Mouse (Mus musculus) cerebellum, postnatal 25 days (tissue): ENCODE data around the gene Ikbkg.
"Not testable (repeated sequence)": the region's sequence is repeated elsewhere in the genome, so short reads cannot be mapped to it uniquely, and the experiment has no call there.

Experiments used
- DNase-seq, 2 experiments: peaks; one replicate each; pipeline ENCODE4 v3.0.0; 2021; ENCODE audit warnings: mixed read lengths in 2 of 2

The Ikbkg gene

DNA sequence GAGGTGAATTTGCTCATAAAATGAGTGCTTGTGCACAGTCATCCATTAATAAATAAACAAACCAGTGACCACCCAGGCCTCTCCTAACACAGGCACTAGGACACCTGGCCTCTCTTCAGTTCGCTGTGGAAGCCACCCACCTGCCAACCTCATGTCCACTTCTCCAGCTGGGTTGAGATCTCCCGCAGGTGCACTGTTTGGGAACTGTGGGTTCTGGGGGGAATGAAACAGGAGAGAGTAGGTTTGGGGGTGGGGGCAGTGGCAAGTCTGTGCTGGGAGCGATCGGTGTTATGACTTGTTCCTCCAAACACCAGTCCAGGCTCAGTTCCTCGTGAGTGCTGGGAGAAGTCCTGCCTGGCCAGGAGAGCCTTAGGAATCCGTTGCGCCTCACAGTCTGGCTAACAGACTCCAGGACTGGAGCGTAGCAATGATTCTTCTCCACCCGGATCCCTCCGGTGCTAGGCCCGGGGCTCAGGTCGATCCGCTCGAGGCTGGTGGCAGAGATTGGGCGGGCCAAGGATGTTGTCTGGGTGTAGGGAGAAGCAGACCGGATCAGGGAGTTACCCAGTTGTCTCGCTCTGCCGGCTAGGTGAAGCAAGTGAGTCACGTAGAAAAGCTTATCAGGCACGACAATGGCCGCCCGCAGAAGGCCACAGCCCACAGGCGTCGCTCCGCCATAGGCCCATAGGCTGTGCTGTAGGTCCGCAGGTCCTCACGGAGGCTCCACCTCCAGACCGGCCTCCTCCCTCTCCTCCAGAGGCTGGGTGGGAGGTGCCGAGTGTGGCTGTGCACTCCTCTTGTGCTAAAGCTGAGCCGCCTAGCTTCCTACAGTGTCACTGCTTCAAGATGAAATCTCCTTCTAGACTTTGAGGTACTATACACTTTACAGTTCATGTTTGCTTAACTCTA, at the start of gene Ikbkg, which contains the start of gene Fam3a:
Gene Ikbkg, plus strand, starts transcription at position 756 of the 909 bp plus-strand sequence.
Gene Fam3a, minus strand, starts transcription at position 738 of the 909 bp plus-strand sequence.
- DNase-seq = peak; percentile 83 to 88

DNA sequence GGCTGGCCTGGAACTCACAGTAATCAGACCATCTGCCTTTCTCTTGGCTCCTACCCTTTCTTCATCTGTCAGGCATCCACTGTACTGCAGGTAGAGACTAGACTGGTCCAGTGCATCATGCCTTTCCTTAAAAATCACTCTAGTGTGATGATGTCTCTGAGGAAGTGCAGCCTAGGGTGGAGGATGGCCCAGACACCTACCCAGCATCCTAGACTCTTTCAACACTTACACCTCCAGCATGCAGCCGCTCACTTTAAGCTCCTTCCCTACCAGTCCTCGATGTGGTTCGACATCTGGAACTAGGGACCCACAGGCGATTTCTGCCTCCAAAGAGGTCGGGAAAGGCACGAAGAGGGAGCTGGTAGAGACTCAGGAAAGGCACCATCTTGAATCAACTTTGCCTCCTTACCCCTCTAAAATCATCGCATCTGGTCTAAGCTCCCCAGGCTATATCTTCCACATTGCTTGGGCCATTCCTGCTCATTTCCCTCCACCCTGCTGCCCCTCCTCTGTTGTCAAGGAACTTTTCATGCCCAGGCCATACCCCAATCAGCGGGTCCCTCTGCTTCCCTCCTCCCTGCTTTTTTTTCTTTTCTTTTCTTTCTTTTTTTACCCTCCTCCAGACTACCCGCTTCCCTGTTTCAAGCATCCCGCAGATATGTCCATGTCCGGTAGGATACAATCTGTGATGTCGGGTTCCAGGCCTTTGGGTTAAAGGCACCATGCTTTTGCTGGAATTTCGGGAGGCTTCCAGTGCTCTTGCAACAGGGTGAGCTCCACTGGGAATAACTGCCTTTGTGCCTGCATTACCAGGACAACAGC, 40.2 kb upstream of the Ikbkg start:
- DNase-seq = no peak

DNA sequence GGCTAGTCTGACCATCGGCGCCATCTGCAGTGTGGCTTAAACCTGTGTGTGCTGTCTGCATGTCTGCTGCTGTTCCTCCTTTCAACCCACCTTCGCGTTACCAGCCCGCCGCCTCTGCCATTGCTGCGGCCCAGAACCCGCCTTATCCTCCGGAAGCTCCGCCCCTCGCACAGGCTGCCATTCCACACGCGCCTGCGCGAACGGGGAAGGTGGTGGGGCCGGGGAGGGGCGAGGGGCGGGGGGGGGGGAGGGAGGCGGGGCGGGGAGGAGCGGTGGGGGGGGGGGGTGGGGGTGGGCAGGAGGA, 39.7 kb upstream of the Ikbkg start, which contains the start of gene Lage3:
Gene Lage3, minus strand, starts transcription at position 152 of the 304 bp plus-strand sequence.
- DNase-seq = peak; percentile 85 to 90

DNA sequence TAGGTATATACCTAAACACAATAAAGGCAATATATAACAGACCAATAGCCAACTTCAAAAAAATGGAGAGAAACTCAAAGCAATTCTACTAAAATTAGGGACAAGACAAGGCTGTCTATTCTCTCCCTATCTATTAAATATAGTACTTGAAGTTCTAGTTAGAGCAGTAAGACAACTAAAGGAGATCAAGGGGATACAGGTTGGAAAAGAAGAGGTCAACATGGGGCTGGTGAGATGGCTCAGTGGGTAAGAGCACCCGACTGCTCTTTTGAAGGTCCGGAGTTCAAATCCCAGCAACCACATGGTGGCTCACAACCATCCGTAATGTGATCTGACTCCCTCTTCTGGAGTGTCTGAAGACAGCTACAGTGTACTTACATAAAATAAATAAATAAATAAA, 36.0 kb upstream of the Ikbkg start:
- DNase-seq = not testable (repeated sequence)

DNA sequence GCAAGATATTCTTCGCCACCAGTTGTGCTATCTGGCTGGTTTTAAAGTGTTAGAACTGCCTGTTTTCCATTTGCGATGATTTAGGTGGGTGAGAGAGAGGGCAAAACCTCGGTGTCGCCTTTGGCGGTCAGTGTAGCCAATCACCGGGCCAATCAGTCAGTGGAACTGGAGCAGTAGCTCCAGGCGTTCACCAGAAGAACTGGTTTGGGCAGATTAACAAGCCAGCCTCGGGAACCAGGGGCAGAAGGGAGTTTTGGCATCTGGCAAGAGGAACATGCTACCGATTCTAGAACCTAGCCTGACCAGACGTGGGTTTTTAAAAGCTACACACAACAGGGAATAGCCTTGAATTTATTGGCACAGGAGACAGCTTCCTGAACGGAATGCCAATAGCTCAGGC, 33.9 kb upstream of the Ikbkg start:
- no peak for DNase-seq

DNA sequence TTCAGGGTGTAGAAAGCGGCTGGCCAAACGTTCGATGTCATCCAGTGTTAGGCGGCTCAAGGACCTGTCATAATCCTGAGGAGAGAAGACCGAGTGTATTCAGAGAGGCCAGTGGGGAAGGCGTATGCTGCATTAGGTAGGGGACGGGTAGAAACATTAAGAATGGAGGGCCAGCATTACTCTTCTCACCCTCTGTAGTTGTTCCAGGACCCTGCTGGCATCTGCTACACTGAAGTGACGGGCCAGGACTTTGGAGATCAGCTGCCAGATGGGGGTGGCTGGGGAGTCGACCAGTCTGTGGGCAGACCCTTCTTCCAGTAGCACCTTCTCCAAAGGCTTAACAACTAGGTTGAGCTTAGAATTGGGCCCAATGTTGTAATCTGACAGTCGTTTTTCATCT, 25.6 kb upstream of the Ikbkg start:
- DNase-seq = no peak

DNA sequence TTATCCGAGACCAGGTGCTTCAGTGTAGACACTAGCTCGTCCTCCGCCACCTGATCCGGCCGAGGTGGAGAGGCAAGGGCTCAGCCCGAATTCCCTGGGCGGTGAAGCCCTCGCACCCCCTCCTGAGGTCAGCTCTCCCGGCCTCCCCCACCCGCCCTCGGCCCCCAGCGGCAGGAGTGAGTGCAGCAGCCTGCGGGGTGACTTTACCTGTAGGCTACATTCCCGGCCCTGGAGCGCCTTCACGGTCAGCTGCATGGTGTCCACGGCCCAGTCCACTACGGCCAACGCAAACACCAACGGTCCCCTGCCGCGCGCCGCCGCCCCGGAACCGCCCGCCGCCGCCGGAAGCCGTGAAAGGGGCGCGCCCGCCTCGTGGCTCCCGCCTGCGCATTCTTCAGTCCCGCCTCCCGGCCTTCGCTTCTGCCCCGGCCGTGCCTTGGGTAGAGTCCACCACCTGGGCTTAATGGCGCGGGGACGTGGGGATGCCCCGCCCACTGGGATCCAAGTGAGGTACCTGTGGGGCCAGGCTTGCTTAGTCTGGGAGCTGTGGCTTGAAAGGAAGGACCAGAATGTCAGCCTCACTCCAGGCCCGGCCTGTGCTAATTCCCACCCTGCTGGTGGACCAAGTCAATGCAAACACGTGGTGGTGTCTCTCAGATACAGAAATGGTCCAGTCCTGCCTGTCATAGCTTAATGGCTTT, 24.7 kb upstream of the Ikbkg start:
- DNase-seq = peak; percentile 74 to 84

DNA sequence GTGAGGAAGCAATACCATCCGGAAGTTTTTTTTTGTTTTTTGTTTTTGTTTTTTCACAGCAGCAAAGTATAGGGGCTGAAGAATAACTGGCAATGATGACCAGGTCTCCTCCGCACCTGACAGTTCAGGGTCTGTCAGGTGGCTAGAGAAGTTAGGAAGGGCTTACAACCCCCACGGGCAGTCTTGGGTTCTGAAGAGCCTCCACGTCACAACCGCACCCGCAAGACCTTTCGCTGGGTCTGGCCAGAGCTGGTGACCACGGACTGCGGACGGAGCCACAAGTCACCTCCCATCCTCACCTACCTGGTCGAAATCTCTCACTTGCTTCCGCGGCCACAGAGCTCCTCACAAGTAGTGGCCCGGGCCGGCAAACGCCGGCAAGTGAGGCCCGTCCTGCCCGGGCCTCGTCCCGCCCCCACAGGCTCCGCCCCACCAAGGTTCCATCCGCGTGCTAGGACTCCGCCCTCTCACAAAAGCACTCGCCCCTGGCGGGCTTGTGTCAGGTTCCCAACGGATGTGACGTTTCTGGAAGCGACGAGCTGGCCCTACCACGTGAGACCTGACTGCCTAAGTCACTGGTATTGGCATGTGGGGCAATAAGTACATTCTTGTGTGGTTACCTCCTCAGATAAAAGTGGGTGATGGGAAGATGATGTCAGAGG, 20.1 kb upstream of the Ikbkg start, which contains the start of the genes Ubl4a and Slc10a3:
Gene Ubl4a, minus strand, starts transcription at position 331 of the 662 bp plus-strand sequence.
Gene Slc10a3, minus strand, starts transcription at position 462 of the 662 bp plus-strand sequence.
- DNase-seq = peak; percentile 74 to 85

DNA sequence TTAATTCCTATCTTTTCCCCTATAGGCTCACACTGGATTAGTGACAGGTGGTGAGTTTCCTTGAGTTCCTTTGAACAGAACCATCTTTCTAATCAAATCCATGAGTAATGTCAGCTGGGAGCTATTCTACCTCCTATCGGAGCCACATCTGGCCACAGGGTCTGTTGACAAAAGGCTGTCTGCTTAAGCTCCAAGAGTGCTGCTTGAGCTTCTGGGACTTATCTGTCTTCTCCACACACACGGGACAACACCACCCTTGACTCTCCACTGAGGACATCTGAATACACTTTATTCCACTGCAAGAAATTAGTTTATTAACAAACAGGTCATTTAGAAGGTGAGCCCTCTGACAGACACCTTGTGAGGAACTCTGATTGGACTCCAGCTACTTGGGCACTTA, 8.6 kb upstream of the Ikbkg start:
- DNase-seq = no peak

DNA sequence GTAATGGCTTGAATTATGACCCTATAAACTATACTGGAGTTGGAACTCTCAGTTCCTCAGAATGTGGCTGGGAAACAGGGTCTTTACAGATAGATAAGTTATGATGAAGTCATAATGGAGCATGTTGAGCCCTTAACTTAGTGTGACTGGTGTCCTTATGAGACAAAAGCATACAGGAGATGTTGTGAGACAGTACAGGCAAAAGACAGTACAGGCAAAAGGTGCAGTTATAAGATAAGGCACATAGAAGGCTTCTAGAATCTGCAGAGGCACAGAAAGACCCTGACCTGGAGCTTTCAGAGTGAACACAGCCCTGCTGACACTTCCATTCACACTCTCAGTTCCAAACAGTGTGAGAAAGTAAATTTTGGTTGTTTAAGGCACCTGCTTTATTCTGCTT, 4.9 kb upstream of the Ikbkg start:
- no peak for DNase-seq

DNA sequence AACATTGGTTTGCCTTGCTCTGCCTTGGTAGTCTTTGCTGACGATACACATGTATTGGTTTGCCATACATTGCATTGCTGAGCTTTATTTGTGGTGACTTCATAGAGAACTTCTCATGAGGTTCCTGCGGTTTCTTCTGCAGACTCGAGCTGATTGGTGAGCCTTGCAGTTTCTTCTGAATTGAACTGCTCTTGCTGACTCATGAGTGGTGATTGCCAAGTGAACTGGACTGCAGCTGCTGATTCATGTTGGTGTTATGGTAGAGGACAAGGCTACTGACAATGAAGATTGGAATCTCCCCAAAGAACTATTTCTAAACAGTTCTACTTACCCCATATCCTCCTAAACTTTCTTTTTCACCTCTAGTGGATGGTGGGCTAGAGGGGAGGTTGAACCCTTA, 7.0 kb downstream of the Ikbkg start:
- no peak for DNase-seq

DNA sequence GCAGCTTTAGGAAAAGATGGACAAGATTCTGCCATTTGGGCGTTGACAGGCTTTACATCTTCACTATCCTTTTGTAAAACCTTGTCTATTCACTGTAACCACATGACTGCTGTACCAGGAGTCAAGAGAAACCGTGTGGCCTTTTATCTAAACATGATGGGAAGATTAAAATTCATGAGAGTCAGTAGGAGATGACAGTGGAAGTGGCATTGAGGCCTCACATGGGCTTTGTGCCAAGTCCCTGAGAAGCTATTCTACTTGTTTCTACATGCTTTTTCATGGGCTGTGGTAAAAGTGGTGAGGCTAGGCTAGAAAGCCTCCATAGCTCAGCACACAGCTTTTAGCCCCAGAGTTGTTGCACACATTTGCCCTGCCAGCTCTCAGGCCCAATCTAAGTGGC, 15.2 kb downstream of the Ikbkg start:
- DNase-seq = no peak

DNA sequence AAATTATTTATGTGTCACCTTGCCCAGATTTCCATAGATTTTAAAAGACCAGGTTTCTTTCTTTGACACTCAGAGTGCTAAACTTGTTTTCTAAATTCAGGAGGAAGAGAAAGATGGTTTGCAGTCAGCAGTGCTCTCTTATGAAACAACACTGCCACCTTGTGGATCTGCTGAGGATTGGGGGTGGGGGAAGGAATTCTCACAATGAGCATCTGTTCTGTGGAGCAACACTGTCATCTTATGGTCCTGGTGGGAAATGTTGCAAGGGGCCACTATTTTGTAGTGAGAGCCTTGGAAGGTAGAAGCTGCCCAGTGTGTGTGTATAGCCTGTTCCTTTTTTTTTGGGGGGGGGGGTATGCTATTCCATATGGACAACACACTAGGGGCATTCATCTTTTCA, 20.3 kb downstream of the Ikbkg start:
- peak; percentile 67 to 76 for DNase-seq

DNA sequence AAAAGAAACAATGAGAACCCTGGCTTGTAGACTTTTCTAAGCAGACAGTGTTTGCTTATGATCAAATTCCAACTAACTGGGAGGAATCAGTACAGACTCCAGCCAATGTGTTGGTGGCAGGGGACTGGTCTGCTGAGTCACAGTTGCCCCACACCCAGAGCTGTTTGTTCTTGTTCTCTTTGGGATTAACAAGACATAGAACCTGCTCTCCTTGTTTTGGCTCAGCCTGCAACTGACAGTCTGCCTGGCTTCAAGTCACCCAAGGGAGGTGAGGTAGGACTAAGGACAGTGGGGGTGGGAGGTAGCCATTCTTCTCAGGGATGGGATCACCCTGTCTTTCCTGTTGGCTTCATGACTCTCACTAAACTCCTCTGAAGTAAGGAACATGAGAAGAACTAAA, 31.4 kb downstream of the Ikbkg start:
- no peak for DNase-seq

DNA sequence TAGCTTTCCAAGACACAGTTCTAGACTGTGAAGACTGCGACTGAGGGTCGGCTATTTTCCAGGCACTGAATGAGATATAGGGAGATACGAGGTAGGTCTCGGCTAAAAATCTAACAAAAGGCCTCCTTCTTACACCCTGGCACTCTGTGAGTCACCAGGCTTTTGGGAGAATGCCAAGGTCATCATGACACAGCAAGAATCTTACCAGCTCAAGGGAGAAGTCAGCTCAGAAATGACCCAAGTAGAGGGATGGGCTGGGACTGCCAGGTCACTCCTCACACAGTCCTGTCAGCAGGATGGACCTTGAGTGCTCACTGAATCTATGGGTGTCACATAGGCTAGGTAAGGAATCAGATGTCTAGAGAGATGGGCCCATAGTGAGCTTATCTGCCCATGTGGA, 32.1 kb downstream of the Ikbkg start:
- DNase-seq = no peak

DNA sequence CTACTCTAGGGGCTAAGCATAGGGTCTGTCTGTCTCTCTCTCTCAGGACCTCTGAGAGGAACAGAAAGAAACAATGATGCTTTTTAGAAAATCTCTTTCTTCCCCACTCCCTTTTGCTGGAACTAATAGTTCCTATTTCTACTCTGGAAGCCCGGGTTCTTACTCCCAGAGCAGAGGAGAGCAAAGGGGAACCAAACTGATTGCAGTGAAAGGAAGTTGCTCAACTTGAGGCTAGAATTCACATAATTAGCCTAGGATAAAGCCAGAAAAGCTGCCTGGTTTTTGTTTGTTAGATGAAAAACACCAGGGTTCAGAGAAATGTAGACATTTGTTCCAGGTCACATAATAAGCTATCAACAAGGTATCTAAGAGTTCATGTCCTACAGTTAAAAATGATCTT, 33.2 kb downstream of the Ikbkg start:
- DNase-seq = no peak

DNA sequence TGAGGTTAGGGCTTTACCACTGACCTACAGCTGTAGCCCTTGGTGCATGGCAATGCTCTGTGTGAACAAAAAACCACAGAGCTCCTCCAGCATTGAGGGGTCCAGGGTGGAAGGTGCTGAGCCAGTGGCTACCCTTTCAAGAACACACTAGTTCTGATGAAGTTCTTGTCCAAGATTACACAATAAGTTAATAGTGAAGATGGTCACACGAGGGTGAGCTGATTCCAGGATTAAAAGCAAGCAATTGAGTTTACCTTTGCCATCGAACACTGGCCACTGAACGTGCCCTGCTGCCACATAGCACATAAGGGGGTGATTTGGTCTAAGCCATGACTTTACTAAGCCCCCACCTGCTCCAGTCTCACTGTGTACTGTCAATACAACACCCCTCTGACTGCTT, 34.0 kb downstream of the Ikbkg start:
- no peak for DNase-seq

DNA sequence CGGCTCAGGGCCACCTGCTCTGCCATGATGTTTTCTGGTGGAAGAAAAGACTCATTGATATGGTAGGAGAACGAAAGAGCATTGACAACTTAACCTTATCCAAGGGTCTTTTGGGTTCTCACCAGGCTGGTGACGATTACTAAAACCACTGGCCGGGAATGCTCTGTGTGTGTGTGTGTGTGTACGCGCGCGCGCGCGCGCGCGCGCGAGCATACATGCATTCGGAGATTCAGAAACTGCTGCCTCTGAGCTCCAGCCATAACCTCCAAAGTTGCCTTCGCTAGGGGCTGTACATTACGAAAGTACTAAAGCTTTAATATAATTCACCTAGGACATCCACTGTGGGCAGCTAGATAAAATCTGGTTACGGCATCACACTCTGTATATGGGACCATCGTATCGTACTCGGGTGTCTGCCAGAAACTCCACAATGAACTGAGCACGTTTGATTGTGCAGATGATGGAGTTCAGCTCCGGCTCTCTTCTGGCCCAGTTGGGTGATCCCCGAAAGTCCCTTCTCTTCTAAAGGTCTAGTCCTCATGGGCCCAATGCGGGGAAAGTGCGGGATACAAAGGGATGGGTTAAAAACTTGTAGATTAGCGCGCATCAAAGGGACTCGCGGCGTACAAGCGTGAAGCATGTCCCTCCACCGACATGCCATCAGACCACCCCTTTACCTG, 35.2 kb downstream of the Ikbkg start:
- peak in 1 of 2 experiments; percentile 15 for DNase-seq

DNA sequence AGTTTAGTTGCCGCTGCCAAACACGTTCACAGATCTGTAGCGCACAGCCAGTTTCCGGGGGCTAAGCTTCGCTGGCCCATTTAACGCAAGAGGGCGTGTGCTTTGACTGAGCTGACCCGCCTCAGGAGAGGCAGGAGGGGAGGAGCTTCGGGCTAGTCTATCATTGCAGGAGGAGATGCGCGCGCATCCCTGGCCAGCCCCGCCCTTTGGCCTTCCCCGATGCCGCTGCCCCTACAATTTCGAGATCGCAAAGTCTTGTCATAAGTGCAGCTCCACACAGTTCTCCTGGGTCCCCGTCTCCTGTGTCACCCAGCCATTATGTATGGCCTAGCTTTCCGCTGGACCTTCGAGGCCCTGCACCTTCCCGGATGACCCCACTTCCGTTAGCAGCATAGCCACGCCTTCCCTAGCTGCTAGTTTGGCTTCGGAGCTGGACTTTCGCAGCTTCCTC, 35.8 kb downstream of the Ikbkg start, which contains the start of gene G6pdx:
Gene G6pdx, minus strand, starts transcription at position 369 of the 451 bp plus-strand sequence.
- DNase-seq = peak; percentile 87 to 90

DNA sequence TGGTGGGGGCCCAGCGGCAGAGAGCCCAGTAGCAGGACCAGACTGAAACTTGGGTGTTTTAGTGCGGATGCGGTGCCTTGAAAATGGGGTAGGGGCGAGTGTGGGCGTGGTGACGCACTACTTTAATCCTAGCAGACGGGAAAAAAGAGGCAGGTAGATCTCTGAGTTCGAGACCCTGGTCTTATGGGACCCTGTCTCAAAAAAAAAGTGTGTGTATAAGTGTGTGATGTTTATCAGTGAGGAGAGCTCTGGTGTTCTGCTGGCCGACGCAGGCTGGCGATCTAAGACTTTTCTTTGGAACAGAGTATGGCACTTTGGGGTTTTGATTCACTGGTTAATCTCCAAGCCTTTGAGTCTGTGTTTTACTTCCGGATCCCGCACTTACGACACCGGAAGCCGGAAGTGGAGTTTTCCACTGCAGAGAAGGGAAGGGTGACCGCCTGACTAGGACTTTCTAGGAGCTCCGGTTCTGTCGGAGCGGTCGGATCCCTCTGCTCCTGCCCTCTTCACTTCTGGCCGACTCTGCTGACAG, 36.3 kb downstream of the Ikbkg start:
- DNase-seq = peak; percentile 74 to 79
